Mouse (Mus musculus) olfactory bulb, adult 2 months (tissue): ENCODE data around the gene Hapln1.

Experiments used
- CTCF ChIP-seq: fragments of 200-500 bp; IDR thresholded peaks from 2 replicates; pipeline ENCODE4 v1.5.1; 2012; ENCODE audit warnings: low read depth, mild to moderate bottlenecking, low read length, moderate library complexity; ENCODE audit not compliant: insufficient read depth
- POLR2A ChIP-seq: fragments of 200-500 bp; IDR thresholded peaks from 2 replicates; pipeline ENCODE4 v1.6.1; 2012; ENCODE audit warnings: mild to moderate bottlenecking, low read depth, low read length, moderate library complexity; ENCODE audit not compliant: insufficient read depth

GRCm38 (mm10) chr13:89521507-89521908 is 18.1 kb upstream of the Hapln1 start:
- no peak for TF ChIP-seq POLR2A
- no peak for TF ChIP-seq CTCF
